Mouse (Mus musculus) ES-Bruce4 (cell line): Measurements from ENCODE around the gene Tmem268. TPM values are rescaled to one million over a fixed set of nuclear protein-coding genes. Genes with fewer than 3 reads are reported as not detected.

ENCODE experiments used
- H3K27ac ChIP-seq: 2 replicates; pipeline ENCODE4 v1.5.1; 2012; ENCODE audit warnings: low read length, inconsistent platforms; ENCODE audit not compliant: insufficient read depth
- H3K27me3 ChIP-seq: 2 replicates; pipeline ENCODE4 v1.6.1; 2012; ENCODE audit warnings: mild to moderate bottlenecking, low read length, inconsistent platforms; ENCODE audit not compliant: control insufficient read depth, poor library complexity, insufficient read depth, severe bottlenecking
- H3K36me3 ChIP-seq: 2 replicates; pipeline ENCODE4 v1.6.1; 2012; ENCODE audit warnings: inconsistent platforms, mild to moderate bottlenecking, low read length, moderate library complexity; ENCODE audit not compliant: control insufficient read depth, poor library complexity, insufficient read depth, severe bottlenecking
- H3K4me1 ChIP-seq: one replicate; pipeline ENCODE4 v1.8.1; 2011; ENCODE audit warnings: low read length; ENCODE audit not compliant: control insufficient read depth, insufficient read depth
- H3K4me3 ChIP-seq: 2 replicates; pipeline ENCODE4 v1.5.1; 2011; ENCODE audit warnings: low read depth, mild to moderate bottlenecking, low read length
- H3K9ac ChIP-seq: 2 replicates; pipeline ENCODE4 v1.6.1; 2012; ENCODE audit warnings: low read depth, mild to moderate bottlenecking, inconsistent platforms; ENCODE audit not compliant: poor library complexity, severe bottlenecking
- H3K9me3 ChIP-seq: replicated peaks from 2 replicates; pipeline ENCODE4 v1.6.1; 2012; ENCODE audit warnings: mild to moderate bottlenecking, low read length, inconsistent platforms; ENCODE audit not compliant: control insufficient read depth, poor library complexity, insufficient read depth, severe bottlenecking
- CTCF ChIP-seq: IDR thresholded peaks from one replicate; pipeline ENCODE4 v1.8.1; 2011; ENCODE audit warnings: low read depth, low read length
- EP300 ChIP-seq: IDR thresholded peaks from 2 replicates; pipeline ENCODE4 v1.6.1; 2011; ENCODE audit warnings: low read depth, low read length; ENCODE audit not compliant: insufficient read depth
- POLR2A ChIP-seq: IDR thresholded peaks from one replicate; pipeline ENCODE4 v1.8.1; 2011; ENCODE audit warnings: low read length; ENCODE audit not compliant: insufficient read depth
- polyA plus RNA-seq: library from polyadenylated mRNA; stranded (reverse); fragments of >200 nt; gene quantifications from 2 replicates; pipeline ENCODE4 v1.2.4, GENCODE M21; 2011; ENCODE audit warnings: low read depth; ENCODE audit not compliant: missing spikeins, insufficient read depth, insufficient read length

Tmem268 gene
- polyA plus RNA-seq, 1 experiment = 8.9 TPM

DNA sequence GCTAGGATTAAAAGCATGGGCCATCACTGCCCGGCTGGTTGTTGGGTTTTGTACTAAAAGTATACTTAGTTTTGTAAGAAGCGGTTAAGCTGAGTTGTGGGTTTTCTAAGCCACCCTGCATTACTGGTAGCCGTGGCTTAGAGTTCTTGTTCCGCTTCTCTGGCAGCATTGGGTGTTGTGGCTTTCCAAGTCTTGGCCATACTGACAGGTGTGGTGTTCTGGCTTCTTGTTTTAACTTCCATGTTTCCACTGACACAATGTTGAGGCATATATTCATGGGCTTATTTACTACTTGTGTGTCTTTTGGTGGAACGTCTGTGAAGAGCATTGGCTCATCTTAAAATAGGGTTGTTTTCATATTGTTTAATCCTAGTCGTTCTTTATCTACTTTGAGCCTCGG lies 31.4 kb downstream of the Tmem268 start:
- TF ChIP-seq CTCF (no peak), POLR2A (no peak), EP300 (no peak)
- H3K9me3 ChIP-seq = no peaks in the 10 kb centered on the region

DNA sequence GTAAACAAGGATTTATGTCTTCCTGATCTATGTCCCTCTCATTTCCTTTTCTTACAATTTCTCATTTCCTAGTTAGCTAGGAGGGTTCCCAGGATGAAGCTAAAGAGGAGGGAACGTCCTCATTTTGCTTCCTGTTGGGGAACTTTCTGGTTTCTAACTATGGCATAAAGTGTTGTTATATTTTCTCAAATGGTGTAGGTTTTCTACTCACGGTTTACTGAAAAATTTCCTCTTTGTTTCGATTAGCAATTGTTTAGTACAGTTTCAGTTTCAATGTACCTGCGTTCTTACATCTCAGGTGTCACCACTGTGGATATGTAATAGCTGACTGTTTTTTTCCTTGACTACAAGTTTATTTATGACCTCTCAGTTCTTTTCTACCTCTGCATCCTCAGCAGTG lies 32.0 kb downstream of the Tmem268 start:
- no peak overlapping the region for H3K27ac ChIP-seq
- no peak overlapping the region for H3K4me3 ChIP-seq
- TF ChIP-seq CTCF = no peak
- no peak for TF ChIP-seq EP300
- TF ChIP-seq POLR2A = no peak
- H3K36me3 ChIP-seq = no peaks in the 10 kb centered on the region
- H3K9me3 ChIP-seq = no peaks in the 10 kb centered on the region
- no peaks in the 10 kb centered on the region for H3K4me1 ChIP-seq
- H3K27me3 ChIP-seq = no peaks in the 10 kb centered on the region
- no peak overlapping the region for H3K9ac ChIP-seq

More for the DNA sequence above, 31.4 kb downstream of the Tmem268 start:
- H3K4me3 ChIP-seq = no peak overlapping the region
- H3K27ac ChIP-seq = no peak overlapping the region
- H3K27me3 ChIP-seq = no peaks in the 10 kb centered on the region
- H3K9ac ChIP-seq = no peak overlapping the region
- no peaks in the 10 kb centered on the region for H3K4me1 ChIP-seq
- no peaks in the 10 kb centered on the region for H3K36me3 ChIP-seq

DNA sequence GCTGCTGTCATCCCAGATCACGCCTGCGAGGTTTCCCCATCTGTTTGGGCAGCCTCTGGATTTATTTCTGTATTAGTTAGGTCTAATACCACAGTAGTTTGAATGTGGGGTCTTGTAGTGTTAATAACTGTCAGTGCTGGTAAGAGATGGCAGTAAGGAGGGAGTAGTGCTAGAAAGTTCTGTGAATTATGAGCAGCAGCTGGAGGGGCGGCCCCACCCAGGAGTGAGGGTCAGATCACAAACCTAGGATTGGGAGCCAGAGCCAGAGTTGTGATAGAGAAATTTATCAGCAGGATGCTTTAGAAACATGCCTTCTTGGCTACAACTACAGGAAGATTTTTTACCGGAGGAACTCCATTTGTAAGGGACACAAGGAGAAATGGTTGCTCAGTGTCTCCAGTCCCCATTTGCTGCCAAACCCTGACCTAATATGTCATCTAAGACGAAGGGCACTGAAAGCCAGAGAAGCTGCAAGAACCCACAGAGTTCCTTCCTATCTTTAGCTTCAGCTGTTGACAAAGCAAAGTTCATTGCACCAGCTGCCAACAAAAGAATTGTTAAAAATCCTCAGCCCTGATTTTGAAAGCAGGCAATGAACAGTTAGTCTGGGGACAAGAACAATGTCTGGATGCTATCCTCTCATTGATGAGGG lies 36.0 kb downstream of the Tmem268 start:
- Histone ChIP-seq H3K27me3 (no peaks in the 10 kb centered on the region), H3K9ac (no peak overlapping the region), H3K27ac (no peak overlapping the region), H3K4me1 (no peaks in the 10 kb centered on the region), H3K9me3 (no peaks in the 10 kb centered on the region), H3K36me3 (no peaks in the 10 kb centered on the region), H3K4me3 (no peak overlapping the region)
- no peak for TF ChIP-seq POLR2A
- TF ChIP-seq EP300 = no peak
- TF ChIP-seq CTCF = no peak

- Histone ChIP-seq H3K36me3 (no peaks in the 10 kb centered on the region), H3K27ac (no peak overlapping the region), H3K27me3 (no peaks in the 10 kb centered on the region), H3K9me3 (no peaks in the 10 kb centered on the region), H3K9ac (no peak overlapping the region), H3K4me1 (no peaks in the 10 kb centered on the region), H3K4me3 (no peak overlapping the region)
- no peak for TF ChIP-seq EP300
- TF ChIP-seq CTCF = no peak
- TF ChIP-seq POLR2A = no peak
Measured at GRCm38 (mm10) chr4:63595259-63595658, 36.7 kb downstream of the Tmem268 start.

DNA sequence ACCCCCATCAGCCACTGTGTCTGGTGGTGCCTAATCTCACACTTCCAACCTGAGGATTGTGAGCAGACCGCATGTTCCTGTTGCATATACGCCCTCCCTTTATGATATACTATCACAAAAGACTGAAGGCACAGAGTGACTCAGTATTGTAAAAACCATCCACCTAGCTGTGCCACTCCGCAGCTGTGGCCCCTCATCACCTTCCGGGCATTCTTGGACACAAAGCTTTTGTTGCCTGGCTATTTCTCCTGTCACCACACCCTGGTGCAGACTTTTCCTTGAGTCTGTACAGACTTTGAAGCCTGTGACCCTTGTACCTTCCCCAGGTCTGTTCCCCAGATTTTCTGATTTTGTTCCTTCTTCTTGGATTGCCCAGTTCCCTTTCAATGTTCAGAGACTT lies 37.4 kb downstream of the Tmem268 start:
- H3K9me3 ChIP-seq = no peaks in the 10 kb centered on the region
- no peak overlapping the region for H3K9ac ChIP-seq
- no peak overlapping the region for H3K4me3 ChIP-seq
- no peaks in the 10 kb centered on the region for H3K4me1 ChIP-seq
- no peak for TF ChIP-seq POLR2A
- TF ChIP-seq EP300 = no peak
- no peak for TF ChIP-seq CTCF
- no peaks in the 10 kb centered on the region for H3K27me3 ChIP-seq
- H3K36me3 ChIP-seq = no peaks in the 10 kb centered on the region
- no peak overlapping the region for H3K27ac ChIP-seq

DNA sequence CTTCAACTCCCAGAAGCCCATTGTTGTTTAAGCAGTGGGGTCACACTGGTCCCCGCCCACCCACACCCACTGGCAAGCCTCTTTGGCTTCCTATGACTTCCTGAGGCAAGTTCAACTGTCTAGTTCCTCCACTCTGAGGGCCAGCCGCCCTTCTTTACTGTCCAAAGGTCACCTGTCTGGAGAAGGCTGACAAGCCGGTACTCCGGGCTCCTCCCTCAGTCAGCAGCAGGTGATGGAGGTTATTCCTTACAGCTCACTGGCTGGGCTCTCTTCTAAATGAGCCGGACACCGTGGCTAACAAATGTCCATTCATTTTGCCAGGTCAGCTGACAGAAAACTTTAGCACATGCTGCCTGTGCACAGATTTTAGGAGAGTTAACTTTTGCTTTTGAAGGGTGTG lies 42.2 kb downstream of the Tmem268 start:
- Histone ChIP-seq H3K4me1 (no peaks in the 10 kb centered on the region), H3K4me3 (no peak overlapping the region), H3K27me3 (peaks cover 1% of the 10 kb centered on the region; the same call in 1 of the 2 replicates), H3K9ac (no peak overlapping the region), H3K9me3 (no peaks in the 10 kb centered on the region), H3K36me3 (no peaks in the 10 kb centered on the region), H3K27ac (no peak overlapping the region)
- no peak for TF ChIP-seq EP300
- no peak for TF ChIP-seq CTCF
- no peak for TF ChIP-seq POLR2A
